Mouse (Mus musculus) E14TG2a.4 (cell line): ENCODE measurements around the gene Klrg2.

Source experiments
- H3K27me3 ChIP-seq: 2 replicates; pipeline ENCODE4 v1.6.1; 2014; ENCODE audit warnings: low read length, control low read depth; ENCODE audit not compliant: insufficient read depth
- H3K36me3 ChIP-seq: 2 replicates; pipeline ENCODE4 v1.6.1; 2014; ENCODE audit warnings: low read length, control low read depth; ENCODE audit not compliant: insufficient read depth
- H3K4me1 ChIP-seq: replicated peaks from 2 replicates; pipeline ENCODE4 v1.6.1; 2014; ENCODE audit warnings: low read depth, low read length, control low read depth
- H3K4me3 ChIP-seq: replicated peaks from 2 replicates; pipeline ENCODE4 v1.5.1; 2014; ENCODE audit warnings: mild to moderate bottlenecking, low read length
- H3K9me3 ChIP-seq: 2 replicates; pipeline ENCODE4 v1.6.1; 2014; ENCODE audit warnings: low read length, control low read depth
- CTCF ChIP-seq: conservative IDR thresholded peaks from 2 replicates; pipeline ENCODE4 v1.5.1; 2014; ENCODE audit warnings: low read length
- NANOG ChIP-seq: IDR thresholded peaks from 2 replicates; pipeline ENCODE4 v1.6.1; 2014; ENCODE audit warnings: borderline replicate concordance, low read length, mixed read lengths
- POU5F1 ChIP-seq: IDR thresholded peaks from 2 replicates; pipeline ENCODE4 v1.6.1; 2014; ENCODE audit warnings: low read length, borderline replicate concordance

Klrg2 gene

GRCm38 (mm10) chr6:38662714-38663615 is 25.9 kb upstream of the Klrg2 start, which contains the start of gene Clec2l:
Gene Clec2l (plus strand): TSS chr6:38663069.
- Histone ChIP-seq H3K36me3 (no peaks in the 10 kb centered on the region), H3K9me3 (no peaks in the 10 kb centered on the region), H3K4me3 (peak within 1 kb of the TSS; percentile 79), H3K4me1 (peaks cover 12% of the 10 kb centered on the region; the same call in 1 of the 2 replicates), H3K27me3 (peaks cover 89% of the 10 kb centered on the region)
- TF ChIP-seq NANOG, result no peak
- no peak for TF ChIP-seq POU5F1
- TF ChIP-seq CTCF, result no peak

- TF ChIP-seq CTCF, result no peak
- TF ChIP-seq POU5F1, result no peak
- no peak for TF ChIP-seq NANOG
- Histone ChIP-seq H3K4me1 (peaks cover 12% of the 10 kb centered on the region; the same call in 1 of the 2 replicates), H3K27me3 (peaks cover 81% of the 10 kb centered on the region), H3K9me3 (no peaks in the 10 kb centered on the region), H3K36me3 (no peaks in the 10 kb centered on the region), H3K4me3 (no peak overlapping the region)
These were observed 24.6 kb upstream of the Klrg2 start for GRCm38 (mm10) chr6:38661626-38662025.

- no peak overlapping the region; the same call in 1 of the 2 replicates for H3K4me3 ChIP-seq
- H3K36me3 ChIP-seq, result no peaks in the 10 kb centered on the region
- TF ChIP-seq NANOG, result no peak
- no peak for TF ChIP-seq POU5F1
- peak; percentile 89 for TF ChIP-seq CTCF
- H3K4me1 ChIP-seq, result peaks cover 8% of the 10 kb centered on the region
- peaks cover 24% of the 10 kb centered on the region for H3K27me3 ChIP-seq
- peaks cover 27% of the 10 kb centered on the region for H3K9me3 ChIP-seq
These were observed 13.4 kb upstream of the Klrg2 start for GRCm38 (mm10) chr6:38650263-38650937.

- Histone ChIP-seq H3K4me1 (peaks cover 8% of the 10 kb centered on the region), H3K9me3 (peaks cover 22% of the 10 kb centered on the region)
- TF ChIP-seq CTCF (peak; percentile 48), NANOG (no peak)
These were observed 12.5 kb upstream of the Klrg2 start for GRCm38 (mm10) chr6:38649545-38649944.

GRCm38 (mm10) chr6:38643039-38643438 is 6.0 kb upstream of the Klrg2 start:
- TF ChIP-seq CTCF (no peak), NANOG (no peak), POU5F1 (no peak)
- Histone ChIP-seq H3K9me3 (no peaks in the 10 kb centered on the region), H3K27me3 (peaks cover 78% of the 10 kb centered on the region), H3K36me3 (no peaks in the 10 kb centered on the region), H3K4me1 (peaks cover 7% of the 10 kb centered on the region), H3K4me3 (no peak overlapping the region)

More at GRCm38 (mm10) chr6:38649545-38649944, 12.5 kb upstream of the Klrg2 start:
- Histone ChIP-seq H3K4me3 (no peak overlapping the region), H3K36me3 (no peaks in the 10 kb centered on the region), H3K27me3 (peaks cover 31% of the 10 kb centered on the region)

- H3K27me3 ChIP-seq, result peaks cover 78% of the 10 kb centered on the region
- H3K4me1 ChIP-seq, result peaks cover 7% of the 10 kb centered on the region
- no peaks in the 10 kb centered on the region for H3K9me3 ChIP-seq
- H3K36me3 ChIP-seq, result no peaks in the 10 kb centered on the region
- no peak for TF ChIP-seq NANOG
- no peak for TF ChIP-seq CTCF
- no peak for TF ChIP-seq POU5F1
- no peak overlapping the region for H3K4me3 ChIP-seq
These were observed 5.6 kb upstream of the Klrg2 start for GRCm38 (mm10) chr6:38642593-38642992.

GRCm38 (mm10) chr6:38641645-38642044 is 4.6 kb upstream of the Klrg2 start:
- TF ChIP-seq NANOG (no peak), POU5F1 (no peak), CTCF (no peak)
- no peak overlapping the region for H3K4me3 ChIP-seq
- no peaks in the 10 kb centered on the region for H3K36me3 ChIP-seq
- H3K4me1 ChIP-seq, result peaks cover 13% of the 10 kb centered on the region
- peaks cover 82% of the 10 kb centered on the region for H3K27me3 ChIP-seq
- H3K9me3 ChIP-seq, result no peaks in the 10 kb centered on the region

GRCm38 (mm10) chr6:38641228-38641627 is 4.2 kb upstream of the Klrg2 start:
- TF ChIP-seq CTCF (no peak), POU5F1 (no peak)
- H3K27me3 ChIP-seq, result peaks cover 82% of the 10 kb centered on the region
- peaks cover 13% of the 10 kb centered on the region for H3K4me1 ChIP-seq
- no peak overlapping the region for H3K4me3 ChIP-seq
- H3K36me3 ChIP-seq, result no peaks in the 10 kb centered on the region
- H3K9me3 ChIP-seq, result no peaks in the 10 kb centered on the region

- no peaks in the 10 kb centered on the region for H3K9me3 ChIP-seq
- TF ChIP-seq POU5F1, result no peak
- TF ChIP-seq CTCF, result no peak
- TF ChIP-seq NANOG, result no peak
- no peaks in the 10 kb centered on the region for H3K36me3 ChIP-seq
- H3K4me1 ChIP-seq, result peaks cover 20% of the 10 kb centered on the region
- peaks cover 84% of the 10 kb centered on the region for H3K27me3 ChIP-seq
- no peak overlapping the region for H3K4me3 ChIP-seq
These were observed 3.4 kb upstream of the Klrg2 start for GRCm38 (mm10) chr6:38640401-38640800.
